Mouse (Mus musculus): ENCODE measurements around the gene Nav2.

The Nav2 gene

GRCm38 (mm10) chr7:48934816-48935215 lies 26.3 kb downstream of the Nav2 start:
- DNase-seq (ENCODE audit: low spot score), result no peak

GRCm38 (mm10) chr7:48937562-48937961 lies 29.0 kb downstream of the Nav2 start:
- no peak for DNase-seq (ENCODE audit: low spot score)

GRCm38 (mm10) chr7:48938190-48938589 lies 29.7 kb downstream of the Nav2 start:
- peak; percentile 41 for DNase-seq (ENCODE audit: low spot score)

- no peak for DNase-seq (ENCODE audit: low spot score)
Measured at GRCm38 (mm10) chr7:48948381-48949108, 40.0 kb downstream of the Nav2 start.

GRCm38 (mm10) chr7:48954501-48954900 lies 46.0 kb downstream of the Nav2 start:
- DNase-seq (ENCODE audit: low spot score), result no peak

GRCm38 (mm10) chr7:48958528-48959315 lies 50.2 kb downstream of the Nav2 start:
- DNase-seq (ENCODE audit: low spot score), result peak; percentile 94

- DNase-seq (ENCODE audit: low spot score), result no peak
Measured at GRCm38 (mm10) chr7:48959316-48959661, 50.8 kb downstream of the Nav2 start.

GRCm38 (mm10) chr7:48960152-48960551 lies 51.6 kb downstream of the Nav2 start:
- no peak for DNase-seq (ENCODE audit: low spot score)

- DNase-seq (ENCODE audit: low spot score), result no peak
Measured at GRCm38 (mm10) chr7:48961501-48961900, 53.0 kb downstream of the Nav2 start.

GRCm38 (mm10) chr7:48961935-48962334 lies 53.4 kb downstream of the Nav2 start:
- no peak for DNase-seq (ENCODE audit: low spot score)

GRCm38 (mm10) chr7:48963112-48963511 lies 54.6 kb downstream of the Nav2 start:
- no peak for DNase-seq (ENCODE audit: low spot score)

GRCm38 (mm10) chr7:48963554-48963953 lies 55.0 kb downstream of the Nav2 start:
- no peak for DNase-seq (ENCODE audit: low spot score)

GRCm38 (mm10) chr7:48965796-48966512 lies 57.4 kb downstream of the Nav2 start:
- DNase-seq (ENCODE audit: low spot score), result peak; percentile 49

- peak; percentile 44 for DNase-seq (ENCODE audit: low spot score)
Measured at GRCm38 (mm10) chr7:48981013-48981412, 72.5 kb downstream of the Nav2 start.

- peak; percentile 52 for DNase-seq (ENCODE audit: low spot score)
Measured at GRCm38 (mm10) chr7:48981814-48982213, 73.3 kb downstream of the Nav2 start.

GRCm38 (mm10) chr7:48982573-48982972 lies 74.1 kb downstream of the Nav2 start:
- DNase-seq (ENCODE audit: low spot score), result no peak

- DNase-seq (ENCODE audit: low spot score), result no peak
Measured at GRCm38 (mm10) chr7:48991911-48992552, 83.5 kb downstream of the Nav2 start.

- DNase-seq (ENCODE audit: low spot score), result peak; percentile 82
Measured at GRCm38 (mm10) chr7:48995171-48995570, 86.7 kb downstream of the Nav2 start.

GRCm38 (mm10) chr7:48995701-48996100 lies 87.2 kb downstream of the Nav2 start:
- DNase-seq (ENCODE audit: low spot score), result no peak

- DNase-seq (ENCODE audit: low spot score), result no peak
Measured at GRCm38 (mm10) chr7:48996829-48997228, 88.3 kb downstream of the Nav2 start.

GRCm38 (mm10) chr7:48998097-48998496 lies 89.6 kb downstream of the Nav2 start:
- DNase-seq (ENCODE audit: low spot score), result no peak

- DNase-seq (ENCODE audit: low spot score), result no peak
Measured at GRCm38 (mm10) chr7:48998595-48998994, 90.1 kb downstream of the Nav2 start.
